Mouse (Mus musculus): ENCODE measurements around the gene Uts2. TPM values are rescaled to one million over a fixed set of nuclear protein-coding genes. Genes with fewer than 3 reads are reported as not detected.

The Uts2 gene
- polyA plus RNA-seq (2012; rRNA removed): not detected in 2 replicates

DNA sequence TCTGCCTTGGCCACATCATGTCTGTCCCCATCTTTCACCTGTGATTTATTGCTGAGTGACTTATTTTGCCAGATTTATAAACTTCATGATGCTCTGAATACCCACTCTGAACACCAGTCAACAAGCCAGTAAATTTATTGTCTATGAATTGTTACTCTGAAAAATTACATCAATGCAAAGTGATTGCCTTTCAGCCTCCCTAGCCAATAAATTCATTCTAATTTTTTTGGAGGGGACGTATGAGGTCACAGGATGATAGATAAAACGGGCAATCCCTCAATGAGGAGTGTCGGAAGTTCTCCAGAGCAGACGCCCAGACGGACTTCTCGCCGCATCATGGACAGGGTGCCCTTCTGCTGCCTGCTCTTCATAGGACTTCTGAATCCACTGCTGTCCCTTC lies at the start of gene Uts2:
Gene Uts2, plus strand, starts transcription at position 301 of the 400 bp plus-strand sequence.

GRCm38 (mm10) chr4:151044037-151044943 lies 47.4 kb downstream of the Uts2 start, which contains the start of gene Per3:
TSS of gene Per3 (minus strand) at chr4:151044665.

Other genes with a start within 250 kb of the Uts2 start
- 19.3 and 24.3 TPM in 2 replicates for gene Errfi1, start 143.2 kb upstream of the Uts2 start, polyA plus RNA-seq (2012; rRNA removed)
- gene Park7, start 82.7 kb upstream of the Uts2 start, polyA plus RNA-seq (2012; rRNA removed): 325 and 354 TPM in 2 replicates
- gene Tnfrsf9, start 82.5 kb upstream of the Uts2 start, polyA plus RNA-seq (2012; rRNA removed): 0.25 and 0.31 TPM in 2 replicates
- 4.1 and 4.4 TPM in 2 replicates for gene Per3, start 47.6 kb downstream of the Uts2 start, polyA plus RNA-seq (2012; rRNA removed)
- 46.4 and 49.0 TPM in 2 replicates for gene Vamp3, start 60.9 kb downstream of the Uts2 start, polyA plus RNA-seq (2012; rRNA removed)
- gene Gm13090, start 92.5 kb downstream of the Uts2 start, polyA plus RNA-seq (2012; rRNA removed): not detected in 2 replicates

Measured in central nervous system, embryonic 18 days (tissue).